Mouse (Mus musculus): Measurements from ENCODE around the gene Clcc1. TPM values are rescaled to one million over a fixed set of nuclear protein-coding genes. Genes with fewer than 3 reads are reported as not detected.
"Not testable (repeated sequence)": the region's sequence is repeated elsewhere in the genome, so short reads cannot be mapped to it uniquely, and the experiment has no call there.

The Clcc1 gene
- polyA plus RNA-seq, 1 experiment, result 25.2 TPM

DNA sequence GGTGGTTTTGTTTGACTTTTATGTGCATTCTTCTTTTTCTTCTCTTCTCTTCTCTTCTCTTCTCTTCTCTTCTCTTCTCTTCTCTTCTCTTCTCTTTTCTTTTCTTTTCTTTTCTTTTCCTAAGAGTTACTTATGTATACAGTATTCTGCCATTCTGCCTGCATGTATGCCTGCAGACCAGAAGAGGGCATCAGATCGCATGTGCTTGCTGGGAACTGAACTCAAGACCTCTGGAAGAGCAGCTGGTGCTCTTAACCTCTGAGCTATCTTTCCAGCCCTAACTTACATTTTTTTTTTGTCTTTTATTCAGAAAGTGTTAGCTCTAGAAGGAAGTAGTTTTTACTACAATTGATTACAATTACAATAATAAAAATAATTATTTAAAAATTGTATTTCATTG lies 7.2 kb downstream of the Clcc1 start:
- no peak overlapping the region for H3K4me3 ChIP-seq (ENCODE audit: low read depth, low read length)
- H3K36me3 ChIP-seq (ENCODE audit: control insufficient read depth, insufficient read depth, low read length, poor library complexity, severe bottlenecking), result peaks cover 10% of the 10 kb centered on the region
- H3K4me1 ChIP-seq (ENCODE audit: control insufficient read depth, insufficient read depth, low read length), result no peaks in the 10 kb centered on the region
- H3K27me3 ChIP-seq (ENCODE audit: control insufficient read depth, insufficient read depth, low read length, poor library complexity, severe bottlenecking), result no peaks in the 10 kb centered on the region
- TF ChIP-seq CTCF (IDR thresholded peaks at IDR 0.05; ENCODE audit: low read depth, low read length) (peak; percentile 50), EP300 (IDR thresholded peaks at IDR 0.05; ENCODE audit: insufficient read depth, low read depth, low read length) (no peak)
- no peak overlapping the region for H3K9ac ChIP-seq (ENCODE audit: low read depth, poor library complexity, severe bottlenecking)
- H3K9me3 ChIP-seq (replicated peaks; ENCODE audit: control insufficient read depth, insufficient read depth, low read length, poor library complexity, severe bottlenecking), result no peaks in the 10 kb centered on the region
- H3K27ac ChIP-seq (ENCODE audit: insufficient read depth, low read length), result no peak overlapping the region

DNA sequence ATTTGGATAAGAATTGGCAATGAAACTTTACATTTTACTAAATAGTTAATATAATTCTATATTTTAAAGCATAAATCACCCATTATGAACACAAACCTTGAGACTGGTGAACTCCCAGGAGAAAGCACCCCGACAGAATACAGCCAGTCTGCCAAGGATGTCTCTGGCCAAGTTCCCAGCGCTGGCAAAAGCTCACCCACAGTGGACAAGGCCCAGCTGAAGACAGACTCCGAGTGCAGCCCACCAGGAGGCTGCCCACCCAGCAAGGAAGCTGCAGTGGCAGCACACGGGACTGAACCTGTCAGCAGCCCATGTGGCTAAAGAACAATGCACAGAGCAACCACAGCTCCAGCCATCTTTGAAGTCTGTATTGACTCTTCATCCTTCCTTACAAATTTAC lies 22.9 kb downstream of the Clcc1 start:
- H3K27me3 ChIP-seq (ENCODE audit: control insufficient read depth, insufficient read depth, low read length, poor library complexity, severe bottlenecking), result no peaks in the 10 kb centered on the region
- TF ChIP-seq EP300 (IDR thresholded peaks at IDR 0.05; ENCODE audit: insufficient read depth, low read depth, low read length), result no peak
- H3K27ac ChIP-seq (ENCODE audit: insufficient read depth, low read length), result no peak overlapping the region
- no peaks in the 10 kb centered on the region for H3K4me1 ChIP-seq (ENCODE audit: control insufficient read depth, insufficient read depth, low read length)
- H3K4me3 ChIP-seq (ENCODE audit: low read depth, low read length), result no peak overlapping the region
- H3K9me3 ChIP-seq (replicated peaks; ENCODE audit: control insufficient read depth, insufficient read depth, low read length, poor library complexity, severe bottlenecking), result no peaks in the 10 kb centered on the region
- peaks cover 42% of the 10 kb centered on the region for H3K36me3 ChIP-seq (ENCODE audit: control insufficient read depth, insufficient read depth, low read length, poor library complexity, severe bottlenecking)
- H3K9ac ChIP-seq (ENCODE audit: low read depth, poor library complexity, severe bottlenecking), result no peak overlapping the region

DNA sequence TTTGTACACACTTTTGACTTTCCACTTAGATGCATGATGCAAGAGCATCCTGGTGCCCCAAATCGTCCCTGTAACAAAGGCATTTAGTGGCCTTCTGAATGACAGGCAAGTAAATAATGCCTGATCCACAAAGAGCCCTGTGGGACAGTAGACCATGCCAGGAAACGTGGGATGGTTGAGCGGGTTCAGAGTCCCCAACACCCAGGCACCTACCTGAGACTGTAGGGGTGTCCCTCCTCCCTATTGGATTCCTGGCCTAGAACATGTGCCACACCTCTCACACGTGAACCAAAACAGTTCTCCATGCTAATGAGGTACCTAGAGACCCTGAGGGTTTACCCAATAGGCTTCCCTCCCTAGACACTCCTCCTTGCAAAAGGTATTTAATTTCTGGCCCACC lies 27.3 kb downstream of the Clcc1 start:
- H3K27ac ChIP-seq (ENCODE audit: insufficient read depth, low read length), result no peak overlapping the region
- H3K27me3 ChIP-seq (ENCODE audit: control insufficient read depth, insufficient read depth, low read length, poor library complexity, severe bottlenecking), result no peaks in the 10 kb centered on the region
- TF ChIP-seq EP300 (IDR thresholded peaks at IDR 0.05; ENCODE audit: insufficient read depth, low read depth, low read length) (no peak), POLR2A (IDR thresholded peaks at IDR 0.05; ENCODE audit: insufficient read depth, low read length) (no peak), CTCF (IDR thresholded peaks at IDR 0.05; ENCODE audit: low read depth, low read length) (no peak)
- H3K36me3 ChIP-seq (ENCODE audit: control insufficient read depth, insufficient read depth, low read length, poor library complexity, severe bottlenecking), result peaks cover 28% of the 10 kb centered on the region
- no peaks in the 10 kb centered on the region for H3K4me1 ChIP-seq (ENCODE audit: control insufficient read depth, insufficient read depth, low read length)
- H3K9ac ChIP-seq (ENCODE audit: low read depth, poor library complexity, severe bottlenecking), result no peak overlapping the region
- H3K9me3 ChIP-seq (replicated peaks; ENCODE audit: control insufficient read depth, insufficient read depth, low read length, poor library complexity, severe bottlenecking), result no peaks in the 10 kb centered on the region
- H3K4me3 ChIP-seq (ENCODE audit: low read depth, low read length), result no peak overlapping the region

DNA sequence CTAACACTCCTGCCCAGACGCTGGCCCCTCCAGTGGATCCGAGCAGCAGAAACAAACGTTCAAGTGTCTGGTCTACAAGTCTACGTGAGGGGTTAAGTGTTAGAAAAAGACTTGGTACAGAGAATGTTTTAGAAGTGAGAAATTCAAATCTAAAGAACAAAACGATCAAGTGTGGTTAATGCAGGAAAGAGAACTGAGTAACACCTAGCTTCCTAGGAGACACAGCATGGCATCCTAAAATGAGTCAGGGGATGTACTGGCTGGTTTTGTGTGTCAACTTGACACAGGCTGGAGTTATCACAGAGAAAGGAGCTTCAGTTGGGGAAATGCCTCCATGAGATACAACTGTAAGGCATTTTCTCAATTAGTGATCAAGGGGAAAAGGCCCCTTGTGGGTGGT lies 29.9 kb downstream of the Clcc1 start:
- not testable (repeated sequence) for H3K4me3 ChIP-seq (ENCODE audit: low read depth, low read length); H3K27me3 ChIP-seq (ENCODE audit: control insufficient read depth, insufficient read depth, low read length, poor library complexity, severe bottlenecking); H3K4me1 ChIP-seq (ENCODE audit: control insufficient read depth, insufficient read depth, low read length); H3K27ac ChIP-seq (ENCODE audit: insufficient read depth, low read length); H3K9ac ChIP-seq (ENCODE audit: low read depth, poor library complexity, severe bottlenecking); H3K9me3 ChIP-seq (replicated peaks; ENCODE audit: control insufficient read depth, insufficient read depth, low read length, poor library complexity, severe bottlenecking)
- H3K36me3 ChIP-seq (ENCODE audit: control insufficient read depth, insufficient read depth, low read length, poor library complexity, severe bottlenecking), result peaks cover 15% of the 10 kb centered on the region

DNA sequence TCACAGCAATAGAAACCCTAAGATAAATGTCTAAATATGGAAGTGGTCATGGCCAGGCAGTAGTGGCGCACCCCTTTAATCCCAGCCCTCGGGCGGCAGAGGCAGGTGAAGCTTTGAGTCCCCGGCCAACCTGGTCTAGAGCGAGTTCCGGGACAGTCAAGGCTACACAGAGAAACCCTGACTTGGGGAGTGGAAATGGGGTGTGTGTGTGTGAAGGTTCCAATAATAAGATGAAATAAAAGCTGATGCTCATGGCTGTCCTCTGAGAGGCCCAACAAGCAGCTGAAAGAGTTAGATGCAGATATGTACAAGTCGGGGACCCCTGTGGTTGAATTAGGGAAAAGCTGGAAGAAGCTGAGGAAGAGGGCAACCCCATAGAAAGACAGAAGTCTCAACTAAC lies 32.0 kb downstream of the Clcc1 start:
- Histone ChIP-seq H3K4me1 (ENCODE audit: control insufficient read depth, insufficient read depth, low read length) (no peaks in the 10 kb centered on the region), H3K4me3 (ENCODE audit: low read depth, low read length) (no peak overlapping the region), H3K9ac (ENCODE audit: low read depth, poor library complexity, severe bottlenecking) (no peak overlapping the region), H3K27me3 (ENCODE audit: control insufficient read depth, insufficient read depth, low read length, poor library complexity, severe bottlenecking) (no peaks in the 10 kb centered on the region), H3K27ac (ENCODE audit: insufficient read depth, low read length) (no peak overlapping the region), H3K36me3 (ENCODE audit: control insufficient read depth, insufficient read depth, low read length, poor library complexity, severe bottlenecking) (peaks cover 16% of the 10 kb centered on the region), H3K9me3 (replicated peaks; ENCODE audit: control insufficient read depth, insufficient read depth, low read length, poor library complexity, severe bottlenecking) (peaks cover 9% of the 10 kb centered on the region)
- TF ChIP-seq POLR2A (IDR thresholded peaks at IDR 0.05; ENCODE audit: insufficient read depth, low read length) (no peak), CTCF (IDR thresholded peaks at IDR 0.05; ENCODE audit: low read depth, low read length) (no peak), EP300 (IDR thresholded peaks at IDR 0.05; ENCODE audit: insufficient read depth, low read depth, low read length) (no peak)

GRCm38 (mm10) chr3:108689015-108689441 lies 35.3 kb downstream of the Clcc1 start:
- Histone ChIP-seq H3K4me1 (ENCODE audit: control insufficient read depth, insufficient read depth, low read length) (no peaks in the 10 kb centered on the region), H3K9me3 (replicated peaks; ENCODE audit: control insufficient read depth, insufficient read depth, low read length, poor library complexity, severe bottlenecking) (peaks cover 20% of the 10 kb centered on the region), H3K4me3 (ENCODE audit: low read depth, low read length) (no peak overlapping the region), H3K9ac (ENCODE audit: low read depth, poor library complexity, severe bottlenecking) (no peak overlapping the region), H3K27me3 (ENCODE audit: control insufficient read depth, insufficient read depth, low read length, poor library complexity, severe bottlenecking) (no peaks in the 10 kb centered on the region), H3K36me3 (ENCODE audit: control insufficient read depth, insufficient read depth, low read length, poor library complexity, severe bottlenecking) (peaks cover 11% of the 10 kb centered on the region), H3K27ac (ENCODE audit: insufficient read depth, low read length) (no peak overlapping the region)
- TF ChIP-seq CTCF (IDR thresholded peaks at IDR 0.05; ENCODE audit: low read depth, low read length), result no peak
- no peak for TF ChIP-seq EP300 (IDR thresholded peaks at IDR 0.05; ENCODE audit: insufficient read depth, low read depth, low read length)
- no peak for TF ChIP-seq POLR2A (IDR thresholded peaks at IDR 0.05; ENCODE audit: insufficient read depth, low read length)

DNA sequence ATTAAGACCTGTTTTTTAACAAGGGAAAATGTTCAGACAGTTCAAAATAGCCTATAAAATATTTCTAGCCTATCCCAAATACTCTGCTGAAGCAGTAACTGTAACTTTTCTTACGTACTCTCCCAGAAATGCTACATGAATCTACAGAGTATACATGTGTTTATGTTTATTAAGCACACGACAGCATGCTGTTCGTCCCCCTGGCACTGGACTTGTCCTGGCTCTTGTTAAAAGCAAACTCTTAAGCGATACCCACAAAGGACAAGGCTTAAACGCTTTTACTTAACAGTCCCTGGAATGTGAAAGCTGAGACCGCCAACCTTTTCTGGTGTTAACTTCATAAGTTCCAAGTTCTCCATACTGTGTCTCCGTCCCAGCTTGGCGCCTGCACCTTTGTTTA lies 35.7 kb downstream of the Clcc1 start:
- Histone ChIP-seq H3K4me1 (ENCODE audit: control insufficient read depth, insufficient read depth, low read length) (no peaks in the 10 kb centered on the region), H3K9ac (ENCODE audit: low read depth, poor library complexity, severe bottlenecking) (no peak overlapping the region), H3K9me3 (replicated peaks; ENCODE audit: control insufficient read depth, insufficient read depth, low read length, poor library complexity, severe bottlenecking) (peaks cover 24% of the 10 kb centered on the region), H3K36me3 (ENCODE audit: control insufficient read depth, insufficient read depth, low read length, poor library complexity, severe bottlenecking) (peaks cover 15% of the 10 kb centered on the region), H3K27ac (ENCODE audit: insufficient read depth, low read length) (no peak overlapping the region), H3K27me3 (ENCODE audit: control insufficient read depth, insufficient read depth, low read length, poor library complexity, severe bottlenecking) (no peaks in the 10 kb centered on the region), H3K4me3 (ENCODE audit: low read depth, low read length) (no peak overlapping the region)
- TF ChIP-seq CTCF (IDR thresholded peaks at IDR 0.05; ENCODE audit: low read depth, low read length) (no peak), POLR2A (IDR thresholded peaks at IDR 0.05; ENCODE audit: insufficient read depth, low read length) (no peak), EP300 (IDR thresholded peaks at IDR 0.05; ENCODE audit: insufficient read depth, low read depth, low read length) (no peak)
